Mouse (Mus musculus) heart, adult 10 weeks (tissue): ENCODE measurements around the gene Golgb1. TPM values are rescaled to one million over a fixed set of nuclear protein-coding genes. Genes with fewer than 3 reads are reported as not detected.

ENCODE experiments used
- polyA plus RNA-seq: library from polyadenylated mRNA; stranded (reverse); fragments of 350-450 nt; fragmentation: Illumina TruSeq; extraction: RNeasy Lipid Tissue Mini Kit (QIAGEN cat#74804); gene quantifications from one replicate; pipeline ENCODE4 v1.2.3, GENCODE M21; 2014; ENCODE audit warnings: low read depth, low replicate concordance

The Golgb1 gene
- 29.6 TPM for polyA plus RNA-seq

DNA sequence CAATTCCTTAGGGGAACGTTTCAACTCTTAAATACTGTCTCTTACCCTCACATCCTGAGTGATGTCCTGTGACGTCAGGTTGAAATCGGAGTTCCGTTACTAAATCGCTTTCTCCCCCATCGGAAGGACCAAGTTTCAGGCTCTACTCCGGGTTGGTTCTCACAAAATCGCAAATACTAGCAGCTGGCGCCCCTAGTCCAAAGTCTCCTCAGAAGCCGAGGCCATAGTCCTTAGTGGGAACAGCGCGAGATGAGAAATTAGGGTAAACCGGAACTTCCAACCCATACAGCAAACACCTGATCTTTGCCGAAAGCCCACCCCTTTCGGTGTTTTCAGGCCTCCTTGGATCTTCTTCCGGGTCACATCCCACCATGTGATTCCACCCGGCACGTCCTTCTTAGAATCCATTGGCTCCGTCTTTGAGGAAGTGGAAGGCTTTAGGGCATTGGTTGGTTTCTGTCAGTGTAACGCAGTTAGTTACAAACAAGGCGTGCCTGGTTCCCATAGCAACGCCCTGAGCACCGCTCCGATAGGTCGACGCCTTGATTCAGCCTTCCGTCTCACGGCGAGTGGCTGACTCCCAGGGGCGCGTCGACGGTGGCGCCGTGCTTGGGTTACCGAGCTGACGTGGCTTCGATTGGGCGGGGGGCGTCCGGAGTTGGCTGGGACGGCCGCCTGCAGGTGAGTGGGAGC, at the start of gene Golgb1, which contains the start of gene Eaf2:
Gene Golgb1 (plus strand): TSS at position 558 of the 693 bp plus-strand sequence.
Gene Eaf2 (minus strand): TSS at position 421 of the 693 bp plus-strand sequence.

DNA sequence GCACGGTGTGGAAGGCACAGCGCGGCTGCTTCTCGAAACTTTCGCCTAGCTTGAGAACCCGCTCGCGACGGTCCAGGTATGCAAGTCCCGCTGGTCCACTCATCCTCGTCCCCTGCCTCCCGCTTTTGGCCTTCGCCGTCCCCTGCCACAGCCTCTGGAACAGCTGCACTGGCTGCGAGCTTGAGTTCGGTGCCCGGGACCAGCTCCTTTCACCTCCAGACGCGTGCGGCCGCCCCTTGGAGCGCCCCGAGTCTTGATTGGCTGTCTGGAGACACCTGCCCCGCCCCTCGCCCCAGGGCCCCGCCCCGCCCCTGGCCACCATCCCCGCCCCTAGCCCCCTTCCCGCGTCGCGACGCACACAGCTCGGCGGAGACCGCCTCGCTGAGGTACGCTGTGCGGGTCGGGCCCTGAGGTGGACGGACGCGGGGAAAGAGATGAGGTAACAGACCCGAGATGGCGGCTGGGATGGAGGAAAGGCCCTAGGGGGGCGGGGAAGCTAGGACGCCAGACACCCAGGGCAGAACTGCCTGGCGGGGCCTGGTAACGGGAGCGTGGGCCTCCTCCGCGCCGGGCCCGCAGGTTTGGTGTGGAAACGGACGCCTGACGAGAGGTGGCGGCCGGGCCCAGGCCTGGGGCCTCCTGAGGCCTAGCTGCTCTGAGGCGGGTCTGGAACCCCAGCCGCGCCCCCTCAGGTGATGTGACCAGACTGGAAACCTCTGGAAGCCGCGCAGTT, 46.7 kb upstream of the Golgb1 start, which contains the start of gene Iqcb1:
Gene Iqcb1 (plus strand): TSS at position 332 of the 733 bp plus-strand sequence.

DNA sequence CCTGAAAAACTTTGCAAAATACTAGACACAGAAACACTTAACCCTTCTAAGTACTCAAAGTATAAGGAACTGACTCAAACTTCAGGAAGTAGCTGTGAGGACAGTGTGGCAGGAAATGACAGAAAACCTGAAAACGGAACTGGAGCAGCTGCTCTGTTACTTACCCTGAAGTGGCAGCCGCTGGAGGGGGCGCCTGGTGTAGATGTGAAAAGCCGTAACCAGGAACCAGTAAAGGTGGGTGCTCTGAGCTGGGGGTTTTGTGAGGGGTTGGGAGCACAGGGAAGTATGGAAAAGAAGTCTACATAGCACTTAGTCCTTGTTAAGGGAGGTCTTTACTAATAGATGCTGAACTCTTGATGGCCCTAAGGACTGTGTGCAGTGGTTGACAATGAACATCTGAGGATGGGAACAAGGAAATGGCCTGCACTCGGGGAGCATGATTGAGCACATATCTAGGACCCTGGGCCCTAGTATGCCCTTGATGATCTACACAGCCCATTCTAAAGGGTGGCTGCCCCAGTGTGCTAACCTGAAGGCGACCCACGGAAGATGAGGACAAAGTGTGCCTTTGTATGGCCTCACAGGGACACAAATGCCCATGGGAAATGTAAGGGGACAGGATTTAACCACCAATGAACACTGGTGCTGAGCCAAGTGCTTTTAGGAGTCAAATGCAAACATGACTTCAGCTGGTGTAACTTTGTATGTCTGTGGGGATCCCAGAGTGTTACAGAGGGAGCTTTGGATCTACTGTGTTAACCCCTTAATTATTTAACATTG, 60.1 kb downstream of the Golgb1 start, which contains the start of gene Hcls1:
Gene Hcls1 (plus strand): TSS at position 143 of the 780 bp plus-strand sequence.

Other genes with a start within 250 kb of the Golgb1 start
- 2.0 TPM for gene Cd86, start 209.1 kb upstream of the Golgb1 start, polyA plus RNA-seq
- gene Ildr1, start 181.2 kb upstream of the Golgb1 start, polyA plus RNA-seq: not detected
- 5.2 TPM for gene Slc15a2, start 90.2 kb upstream of the Golgb1 start, polyA plus RNA-seq
- 17.7 TPM for gene Iqcb1, start 46.8 kb upstream of the Golgb1 start, polyA plus RNA-seq
- 1.8 TPM for gene Eaf2, start 137 bp upstream of the Golgb1 start, polyA plus RNA-seq
- gene Hcls1, start 59.8 kb downstream of the Golgb1 start, polyA plus RNA-seq: 7.6 TPM
- gene Fbxo40, start 115.3 kb downstream of the Golgb1 start, polyA plus RNA-seq: 153 TPM
- gene Polq, start 136.6 kb downstream of the Golgb1 start, polyA plus RNA-seq: 5.2 TPM